Mouse (Mus musculus): Measurements from ENCODE around the gene Crebbp. TPM values are rescaled to one million over a fixed set of nuclear protein-coding genes. Genes with fewer than 3 reads are reported as not detected.

Gene Crebbp
- polyA plus RNA-seq, 1 experiment from 2014 or later: 38.4 TPM

DNA sequence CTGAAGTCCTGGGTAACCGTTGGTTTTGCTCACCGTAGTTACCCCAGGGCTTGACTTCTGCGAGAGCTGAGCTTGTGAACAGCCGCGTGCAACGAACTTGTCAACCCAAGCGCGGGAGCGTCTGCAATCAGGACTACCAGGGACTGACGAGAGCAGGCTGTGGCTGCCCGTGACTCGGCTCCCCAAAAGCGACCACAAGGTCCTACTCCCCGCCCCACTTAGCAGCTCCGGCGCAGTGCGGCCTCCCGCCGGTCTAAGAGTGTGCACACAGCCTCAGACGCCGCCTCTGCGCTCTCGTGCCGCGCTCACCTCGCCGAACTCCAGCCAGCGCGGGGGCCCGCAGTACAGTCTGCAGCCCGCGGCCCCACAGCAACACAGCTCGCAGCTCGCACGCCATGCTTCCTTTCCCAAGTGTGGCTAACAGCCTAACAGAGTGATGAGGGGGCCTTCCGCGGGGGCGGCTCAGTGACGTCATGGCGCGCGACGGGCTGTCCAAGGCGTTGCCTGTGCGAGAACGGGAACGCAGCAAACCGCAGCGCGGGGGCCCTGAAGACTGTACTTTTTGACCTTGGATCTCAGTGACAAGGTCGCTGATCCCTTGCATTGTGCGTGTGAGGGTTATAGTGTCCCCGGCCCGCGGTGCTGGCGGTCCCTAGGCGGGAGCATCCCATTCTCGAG lies 136.3 kb downstream of the Crebbp start, which contains the start of gene Trap1:
Gene Trap1, minus strand, starts transcription at position 444 of the 678 bp plus-strand sequence.
- Histone ChIP-seq H3K4me3 (peak within 1 kb of the TSS; percentile 74), H3K9me3 (no peaks in the 10 kb centered on the region), H3K4me2 (replicated peaks) (peak within 1 kb of the TSS; percentile 61), H3K27me3 (replicated peaks) (no peaks in the 10 kb centered on the region), H3K4me1 (peaks cover 7% of the 10 kb centered on the region), H3K27ac (peak within 1 kb of the TSS; percentile 34; the same call in 1 of the 2 replicates), H3K36me3 (peaks cover 8% of the 10 kb centered on the region; the same call in 1 of the 2 replicates), H3K9ac (peak within 1 kb of the TSS; percentile 72)
- ATAC-seq (ENCODE audit: low FRiP score, low read depth): peak; percentile 96
- WGBS: under 1% methylated on average over 58 of the region's 58 CpGs

- peaks cover 7% of the 10 kb centered on the region for H3K4me1 ChIP-seq
- no peak for ATAC-seq (ENCODE audit: low FRiP score, low read depth)
These were observed 139.0 kb downstream of the Crebbp start for GRCm38 (mm10) chr16:4074836-4075235.

DNA sequence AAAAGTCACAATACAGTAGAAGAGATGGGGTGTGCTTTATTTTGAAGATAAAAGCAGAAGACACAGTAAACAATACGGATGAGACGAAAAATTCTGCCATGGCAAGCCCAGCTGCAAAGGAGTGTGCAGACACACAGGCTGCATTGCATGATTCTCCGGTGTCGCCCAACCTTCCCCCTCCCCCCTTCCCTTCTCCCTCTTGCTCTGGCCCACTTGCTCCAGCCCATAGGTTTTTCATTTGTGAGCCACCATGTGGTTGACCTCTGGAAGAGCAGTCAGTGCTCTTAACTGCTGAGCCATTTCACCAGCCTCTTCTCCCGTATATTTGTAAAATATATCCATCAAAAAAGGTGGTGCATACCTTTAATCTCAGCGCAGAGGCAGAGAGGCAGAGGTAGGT lies 139.5 kb downstream of the Crebbp start:
- Histone ChIP-seq H3K4me3 (no peak overlapping the region), H3K27me3 (replicated peaks) (no peaks in the 10 kb centered on the region), H3K9me3 (no peaks in the 10 kb centered on the region), H3K4me1 (peaks cover 7% of the 10 kb centered on the region), H3K4me2 (replicated peaks) (no peak overlapping the region), H3K27ac (no peak overlapping the region), H3K9ac (no peak overlapping the region), H3K36me3 (0 out of 2 replicates have a peak, but pooled peaks cover 3% of the 10 kb centered on the region)
- no peak for ATAC-seq (ENCODE audit: low FRiP score, low read depth)
- WGBS: 78% methylated on average over 6 of the region's 6 CpGs

More at GRCm38 (mm10) chr16:4074836-4075235, 139.0 kb downstream of the Crebbp start:
- Histone ChIP-seq H3K27me3 (replicated peaks) (no peaks in the 10 kb centered on the region), H3K36me3 (0 out of 2 replicates have a peak, but pooled peaks cover 3% of the 10 kb centered on the region), H3K4me2 (replicated peaks) (no peak overlapping the region), H3K9ac (no peak overlapping the region), H3K4me3 (no peak overlapping the region), H3K9me3 (no peaks in the 10 kb centered on the region), H3K27ac (no peak overlapping the region)
- 80% methylated on average over 3 of the region's 3 CpGs for WGBS

DNA sequence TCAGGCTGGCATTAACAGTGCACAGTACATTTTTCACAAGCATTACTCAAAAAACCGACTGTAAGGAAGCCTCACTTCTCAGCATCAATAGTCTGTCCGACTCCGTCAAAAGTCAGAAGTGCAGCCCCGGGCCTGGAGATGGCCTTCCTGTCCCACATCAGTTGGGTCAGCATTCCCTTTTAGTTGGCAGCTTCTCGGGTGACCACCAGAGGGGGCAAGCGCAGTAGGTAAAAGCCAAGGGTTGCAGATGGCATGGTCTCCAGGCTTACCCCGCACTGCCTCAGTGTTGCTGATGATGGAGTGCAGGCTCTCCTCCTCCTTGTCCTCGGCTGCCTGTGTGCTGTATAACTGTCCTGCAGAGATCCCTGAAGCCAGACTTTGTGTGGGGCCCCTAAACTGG lies 145.2 kb downstream of the Crebbp start:
- ATAC-seq (ENCODE audit: low FRiP score, low read depth): 0 out of 2 replicates have a peak, but pooled peaks have one; percentile 37

DNA sequence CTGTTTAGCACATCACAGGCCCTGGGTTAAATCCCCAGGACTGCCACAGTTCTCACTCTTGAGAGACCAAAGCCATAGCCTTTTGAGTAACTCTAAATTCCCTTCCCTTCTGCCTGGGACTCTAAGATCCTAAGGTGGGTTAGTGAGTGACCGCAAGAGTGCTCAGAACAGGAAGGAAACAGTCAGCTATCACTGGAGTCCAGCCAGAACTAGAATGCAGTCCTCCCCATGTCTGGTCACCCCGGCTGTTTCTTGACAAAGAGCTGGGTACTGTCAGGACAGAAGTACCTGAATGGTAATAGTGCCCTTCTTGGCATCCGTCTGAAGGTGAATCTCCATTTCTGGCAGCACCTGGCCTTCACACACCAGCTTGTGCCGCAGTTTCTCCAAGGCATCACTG lies 148.9 kb downstream of the Crebbp start:
- Histone ChIP-seq H3K4me3 (no peak overlapping the region), H3K4me2 (replicated peaks) (no peak overlapping the region), H3K9ac (no peak overlapping the region), H3K27ac (no peak overlapping the region), H3K27me3 (replicated peaks) (no peaks in the 10 kb centered on the region), H3K36me3 (peaks cover 76% of the 10 kb centered on the region), H3K9me3 (no peaks in the 10 kb centered on the region), H3K4me1 (no peaks in the 10 kb centered on the region)
- no peak for ATAC-seq (ENCODE audit: low FRiP score, low read depth)
- WGBS: 95% methylated on average over 4 of the region's 4 CpGs

More for the DNA sequence above, 145.2 kb downstream of the Crebbp start:
- no peak overlapping the region for H3K9ac ChIP-seq
- H3K4me2 ChIP-seq (replicated peaks): no peak overlapping the region
- no peak overlapping the region for H3K4me3 ChIP-seq
- H3K36me3 ChIP-seq: peaks cover 43% of the 10 kb centered on the region
- H3K4me1 ChIP-seq: no peaks in the 10 kb centered on the region
- no peaks in the 10 kb centered on the region for H3K9me3 ChIP-seq
- WGBS: 65% methylated on average over 8 of the region's 8 CpGs
- no peaks in the 10 kb centered on the region for H3K27me3 ChIP-seq (replicated peaks)
- no peak overlapping the region for H3K27ac ChIP-seq

DNA sequence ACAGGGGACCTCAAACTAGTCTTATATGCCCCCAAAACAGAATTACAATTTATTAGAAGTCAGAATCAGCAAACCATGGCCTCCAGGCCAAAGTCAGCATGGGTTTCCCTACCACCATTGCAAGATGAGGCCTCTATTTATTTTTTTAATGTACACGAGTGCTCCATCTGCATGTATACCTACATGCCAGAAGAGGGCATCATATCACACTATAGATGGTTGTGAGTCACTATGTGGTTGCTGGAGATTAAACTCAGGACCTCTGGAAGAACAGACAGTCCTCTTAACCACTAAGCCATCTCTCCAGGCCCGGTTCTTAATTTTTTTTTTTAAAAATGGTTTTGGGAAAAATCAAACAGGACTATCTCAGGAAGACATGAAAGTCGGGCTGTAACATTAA lies 160.0 kb downstream of the Crebbp start:
- no peak for ATAC-seq (ENCODE audit: low FRiP score, low read depth)
- peaks cover 86% of the 10 kb centered on the region for H3K36me3 ChIP-seq

DNA sequence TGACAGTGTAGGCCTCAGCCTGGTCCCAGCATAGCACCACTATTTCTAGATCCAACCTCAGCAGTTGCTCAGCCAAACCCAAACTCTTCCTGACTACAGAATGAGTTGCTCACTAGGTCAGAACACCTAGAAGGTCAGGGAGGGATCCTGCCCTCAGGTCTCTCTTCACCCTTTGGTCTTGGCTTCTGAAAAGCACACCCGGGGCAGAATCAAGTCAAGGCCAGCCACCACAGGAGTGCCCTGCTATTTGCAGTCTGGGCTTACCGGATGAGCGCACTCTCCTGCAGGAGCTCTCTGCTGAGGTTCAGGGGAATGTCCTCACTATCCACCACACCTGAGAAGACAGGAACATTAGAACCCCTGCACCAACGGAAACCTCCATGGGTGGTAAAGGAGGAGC lies 161.2 kb downstream of the Crebbp start:
- 93% methylated on average over 4 of the region's 4 CpGs for WGBS
- Histone ChIP-seq H3K27me3 (replicated peaks) (no peaks in the 10 kb centered on the region), H3K9me3 (no peaks in the 10 kb centered on the region), H3K9ac (no peak overlapping the region), H3K36me3 (peaks cover 85% of the 10 kb centered on the region), H3K4me2 (replicated peaks) (no peak overlapping the region), H3K4me3 (no peak overlapping the region), H3K4me1 (no peaks in the 10 kb centered on the region), H3K27ac (no peak overlapping the region)
- ATAC-seq (ENCODE audit: low FRiP score, low read depth): no peak

More for the DNA sequence above, 160.0 kb downstream of the Crebbp start:
- no peak overlapping the region for H3K9ac ChIP-seq
- no peaks in the 10 kb centered on the region for H3K9me3 ChIP-seq
- H3K4me2 ChIP-seq (replicated peaks): no peak overlapping the region
- H3K27ac ChIP-seq: no peak overlapping the region
- H3K27me3 ChIP-seq (replicated peaks): no peaks in the 10 kb centered on the region
- no peak overlapping the region for H3K4me3 ChIP-seq
- H3K4me1 ChIP-seq: no peaks in the 10 kb centered on the region
- 87% methylated on average over 3 of the region's 3 CpGs for WGBS

DNA sequence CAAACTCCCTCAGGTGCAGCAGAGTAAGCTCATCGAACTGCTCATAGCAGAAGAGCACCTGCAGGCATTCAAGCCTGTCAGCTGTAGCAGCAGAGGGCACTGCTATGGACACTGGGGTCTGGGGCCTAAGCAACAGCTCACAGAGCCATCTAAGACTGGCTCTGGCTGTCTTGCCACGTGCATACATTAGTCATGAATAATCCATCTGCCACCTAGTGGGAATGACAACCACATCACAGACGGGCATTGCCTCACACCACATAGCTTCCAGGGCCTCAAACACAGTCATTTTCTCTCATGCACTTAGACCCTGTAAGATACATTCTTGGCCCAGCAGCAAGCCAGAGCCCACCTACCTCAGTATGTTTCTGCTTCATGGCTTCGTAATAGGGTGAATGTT lies 168.3 kb downstream of the Crebbp start:
- no peak overlapping the region for H3K4me3 ChIP-seq
- WGBS: 90% methylated on average over 4 of the region's 4 CpGs
- ATAC-seq (ENCODE audit: low FRiP score, low read depth): no peak
- H3K9ac ChIP-seq: no peak overlapping the region
- no peak overlapping the region for H3K27ac ChIP-seq
- no peaks in the 10 kb centered on the region for H3K9me3 ChIP-seq
- no peaks in the 10 kb centered on the region for H3K27me3 ChIP-seq (replicated peaks)
- no peaks in the 10 kb centered on the region for H3K4me1 ChIP-seq
- no peak overlapping the region for H3K4me2 ChIP-seq (replicated peaks)
- peaks cover 79% of the 10 kb centered on the region for H3K36me3 ChIP-seq

GRCm38 (mm10) chr16:4044093-4044492 lies 169.7 kb downstream of the Crebbp start:
- ATAC-seq (ENCODE audit: low FRiP score, low read depth): no peak
- H3K36me3 ChIP-seq: peaks cover 81% of the 10 kb centered on the region
- 90% methylated on average over 2 of the region's 2 CpGs for WGBS

DNA sequence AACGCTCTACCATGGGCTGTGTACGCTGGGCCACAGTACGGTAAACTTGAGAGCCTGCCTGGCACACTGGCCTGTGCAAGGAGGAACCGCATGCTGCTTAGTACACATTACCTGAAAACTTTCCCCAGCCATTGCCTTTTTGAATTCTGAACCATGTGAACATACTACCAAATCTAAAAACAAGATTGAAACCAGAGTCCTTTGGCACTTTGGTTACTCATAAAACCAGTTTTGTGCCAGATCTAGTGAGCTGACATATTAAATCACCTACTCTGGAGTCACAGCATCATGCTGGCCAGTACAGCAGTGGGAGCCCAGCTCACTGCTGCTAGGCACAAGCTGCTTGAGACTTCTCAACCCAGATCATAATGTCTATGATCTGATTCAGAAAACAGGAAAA lies 172.2 kb downstream of the Crebbp start:
- no peak overlapping the region for H3K4me2 ChIP-seq (replicated peaks)

More at GRCm38 (mm10) chr16:4044093-4044492, 169.7 kb downstream of the Crebbp start:
- no peak overlapping the region for H3K9ac ChIP-seq
- H3K9me3 ChIP-seq: no peaks in the 10 kb centered on the region
- no peaks in the 10 kb centered on the region for H3K4me1 ChIP-seq
- no peak overlapping the region for H3K27ac ChIP-seq
- H3K4me3 ChIP-seq: no peak overlapping the region
- H3K4me2 ChIP-seq (replicated peaks): no peak overlapping the region
- H3K27me3 ChIP-seq (replicated peaks): no peaks in the 10 kb centered on the region

DNA sequence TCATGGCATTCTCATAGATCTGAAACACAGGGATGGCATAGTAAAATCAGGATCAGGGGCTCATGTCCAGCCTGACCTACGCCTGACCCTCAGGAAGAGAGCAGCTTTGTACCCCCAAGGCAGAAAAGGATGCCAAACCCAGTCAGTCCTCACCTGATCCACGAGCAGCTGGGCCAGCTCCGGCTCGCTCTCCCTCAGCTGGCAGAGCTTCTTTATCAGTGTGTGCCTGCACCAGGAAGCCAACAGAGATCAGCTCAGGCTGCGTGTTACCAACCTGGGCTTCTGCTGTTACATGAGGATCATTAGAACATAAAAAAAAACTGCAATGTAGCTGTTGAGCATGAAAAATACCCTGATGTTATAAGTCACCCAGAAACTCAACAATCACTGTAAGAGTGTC lies 173.6 kb downstream of the Crebbp start:
- H3K36me3 ChIP-seq: peaks cover 76% of the 10 kb centered on the region
- H3K4me2 ChIP-seq (replicated peaks): no peak overlapping the region
- no peaks in the 10 kb centered on the region for H3K27me3 ChIP-seq (replicated peaks)
- no peak for ATAC-seq (ENCODE audit: low FRiP score, low read depth)
- H3K9ac ChIP-seq: no peak overlapping the region
- no peaks in the 10 kb centered on the region for H3K4me1 ChIP-seq
- 92% methylated on average over 5 of the region's 5 CpGs for WGBS
- H3K4me3 ChIP-seq: no peak overlapping the region
- no peak overlapping the region for H3K27ac ChIP-seq
- no peaks in the 10 kb centered on the region for H3K9me3 ChIP-seq

More for the DNA sequence above, 172.2 kb downstream of the Crebbp start:
- no peak overlapping the region for H3K9ac ChIP-seq
- WGBS: 97% methylated on average over 4 of the region's 4 CpGs
- H3K4me1 ChIP-seq: no peaks in the 10 kb centered on the region
- H3K4me3 ChIP-seq: no peak overlapping the region
- peaks cover 86% of the 10 kb centered on the region for H3K36me3 ChIP-seq
- no peaks in the 10 kb centered on the region for H3K27me3 ChIP-seq (replicated peaks)
- no peaks in the 10 kb centered on the region for H3K9me3 ChIP-seq
- ATAC-seq (ENCODE audit: low FRiP score, low read depth): no peak
- H3K27ac ChIP-seq: no peak overlapping the region

- H3K4me3 ChIP-seq: no peak overlapping the region
- H3K27ac ChIP-seq: no peak overlapping the region
- no peaks in the 10 kb centered on the region for H3K9me3 ChIP-seq
- 97% methylated on average over 7 of the region's 7 CpGs for WGBS
- H3K4me1 ChIP-seq: no peaks in the 10 kb centered on the region
- ATAC-seq (ENCODE audit: low FRiP score, low read depth): no peak
- no peaks in the 10 kb centered on the region for H3K27me3 ChIP-seq (replicated peaks)
- no peak overlapping the region for H3K4me2 ChIP-seq (replicated peaks)
- H3K36me3 ChIP-seq: peaks cover 58% of the 10 kb centered on the region
- no peak overlapping the region for H3K9ac ChIP-seq
These were observed 176.1 kb downstream of the Crebbp start for GRCm38 (mm10) chr16:4037690-4038089.

DNA sequence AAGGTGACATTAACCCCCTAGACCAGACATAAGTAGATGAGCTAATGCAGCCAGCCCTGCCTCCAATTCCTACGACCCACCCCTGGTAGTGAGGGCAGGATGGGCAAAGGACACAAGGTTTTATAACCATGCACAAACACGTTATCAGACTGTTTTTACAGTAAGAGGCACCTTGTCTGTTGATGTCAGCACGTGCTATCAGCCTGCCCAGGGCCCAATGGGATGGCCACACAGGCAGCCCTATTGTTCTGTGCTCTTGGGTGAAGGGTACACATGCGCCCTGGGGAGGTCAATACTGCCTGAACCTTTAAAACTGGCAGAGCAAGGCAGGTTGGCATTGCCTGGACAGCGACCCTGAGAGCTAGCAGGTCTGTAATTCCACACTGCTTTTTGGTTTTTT lies 177.0 kb downstream of the Crebbp start, which contains the start of gene Dnase1:
Gene Dnase1, plus strand, starts transcription at position 136 of the 400 bp plus-strand sequence.
- Histone ChIP-seq H3K4me1 (no peaks in the 10 kb centered on the region), H3K27me3 (replicated peaks) (no peaks in the 10 kb centered on the region), H3K36me3 (peaks cover 55% of the 10 kb centered on the region), H3K9me3 (no peaks in the 10 kb centered on the region), H3K27ac (no peak within 1 kb of the TSS), H3K9ac (no peak within 1 kb of the TSS), H3K4me3 (no peak within 1 kb of the TSS), H3K4me2 (replicated peaks) (no peak within 1 kb of the TSS)
- ATAC-seq (ENCODE audit: low FRiP score, low read depth): no peak
- 92% methylated on average over 5 of the region's 5 CpGs for WGBS
